Comparison of ENCODE assay signal across 13 mouse cellular contexts in the genomic region with DNA sequence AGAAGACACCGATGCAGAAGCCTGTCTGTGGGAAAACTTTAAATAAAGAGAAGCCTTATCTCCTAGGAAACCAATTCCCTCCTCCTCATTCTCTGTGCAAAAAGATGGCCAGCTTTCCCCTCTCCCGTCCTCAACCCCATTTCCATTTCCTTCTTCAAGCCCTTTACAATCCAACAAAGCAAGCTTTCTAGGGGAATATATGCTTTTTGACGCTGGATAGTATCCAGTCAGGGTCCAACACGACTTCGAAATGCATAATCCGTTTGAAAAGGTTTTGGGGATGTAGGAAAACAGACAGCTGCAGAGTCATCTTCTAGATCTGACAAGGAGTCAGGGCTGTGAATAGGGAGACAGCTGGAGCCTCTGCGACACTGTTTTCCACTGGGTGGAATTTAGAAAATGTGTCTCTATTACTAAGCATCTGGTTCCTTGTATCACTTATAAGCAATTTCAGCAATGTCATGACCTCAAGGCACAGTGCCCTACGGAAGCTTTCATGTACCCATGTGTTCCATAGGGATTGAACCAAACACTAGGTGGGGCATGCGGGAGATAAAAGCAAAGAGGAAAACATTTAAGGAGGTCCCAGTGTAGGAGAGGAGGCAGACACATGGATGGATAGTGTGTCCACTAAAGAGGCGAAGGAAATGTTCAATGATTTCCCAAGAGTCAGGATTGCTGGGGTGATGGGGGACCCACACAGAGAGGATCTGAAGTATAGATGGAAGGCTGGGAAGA.
A peak's percentile ranks its signal among the peaks of the same experiment; 100 is the strongest.
DNase-seq lines count a peak whose midpoint lies in the region; ATAC-seq and TF ChIP-seq lines count a peak whose summit lies in the region.
"Had no signal": no experiment of that assay in that cellular context is flagged by ENCODE, and none has a peak within 500 bp of the region (broad histone marks: within the 10 kb centered on the region; RNA-seq: fewer than 3 reads in every experiment).

No protein-coding gene starts in this region.

- H3K9me3 ChIP-seq in liver, embryonic 11.5 days (ENCODE audit: control insufficient read depth, low read length) = no peaks in the 10 kb centered on the region
- H3K9me3 ChIP-seq: stomach, embryonic 15.5 days had no signal

- H3K9ac ChIP-seq in liver, adult 2 months (ENCODE audit: low read depth, low read length) = no peak overlapping the region
- H3K9ac ChIP-seq in liver, embryonic 11.5 days (ENCODE audit: low read depth, low read length) = no peak overlapping the region
- H3K9ac ChIP-seq: stomach, embryonic 15.5 days had no signal

- H3K4me3 ChIP-seq in liver, adult 2 months (ENCODE audit: insufficient read depth, low read depth, low read length) = no peak overlapping the region
- H3K4me3 ChIP-seq in liver, embryonic 11.5 days (ENCODE audit: low read depth, low read length) = no peak overlapping the region
- no peak overlapping the region for H3K4me3 ChIP-seq in olfactory bulb, adult 2 months (ENCODE audit: insufficient read depth, low read depth, low read length)
- H3K4me3 ChIP-seq: stomach, embryonic 15.5 days had no signal

- no peak overlapping the region for H3K4me2 ChIP-seq in liver, embryonic 11.5 days
- H3K4me2 ChIP-seq: stomach, embryonic 15.5 days had no signal

- TF ChIP-seq CTCF in liver, adult 2 months (IDR thresholded peaks at IDR 0.05; ENCODE audit: low read depth, low read length) = no peak
- TF ChIP-seq CTCF in olfactory bulb, adult 2 months (IDR thresholded peaks at IDR 0.05; ENCODE audit: insufficient read depth, low read depth, low read length) = no peak

- 75% methylated on average over 10 of the region's 10 CpGs for WGBS in liver, adult 2 months
- WGBS in liver, embryonic 11.5 days = 76% methylated on average over 10 of the region's 10 CpGs
- 42% methylated on average over 10 of the region's 10 CpGs for WGBS in olfactory bulb, adult 2 months

- no peak overlapping the region for H3K27ac ChIP-seq in liver, adult 2 months (replicated peaks; ENCODE audit: insufficient read depth, low read depth, low read length)
- no peak overlapping the region for H3K27ac ChIP-seq in liver, embryonic 11.5 days (ENCODE audit: low read depth, low read length)
- H3K27ac ChIP-seq in olfactory bulb, adult 2 months (ENCODE audit: insufficient read depth, low read depth, low read length) = 0 out of 2 replicates have a peak overlapping the region, but pooled peaks have one; percentile 4
- H3K27ac ChIP-seq: stomach, embryonic 15.5 days had no signal

- DNase-seq in liver, adult 2 months (ENCODE audit: extremely low read depth, low read depth, low spot score) = peak; percentile 1
- no peak for DNase-seq in liver, embryonic 11.5 days (ENCODE audit: low spot score)
- DNase-seq in frontal cortex, postnatal 36 days (ENCODE audit: low spot score in 2 of 2) = peak; percentile 53 to 78
- DNase-seq in layer of hippocampus, postnatal 10 days (ENCODE audit: low spot score in 2 of 2) = peak; percentile 16 to 39
- no peak for DNase-seq in cerebellum, adult 8-10 months
- DNase-seq in adrenal gland, postnatal 10 days = no peak
- no peak for DNase-seq in adrenal gland, postnatal 36 days
- DNase-seq: cerebellum, adult 9-11 months; gastrocnemius, postnatal 14 days; lung, postnatal 4 days had no signal

- H3K79me2 ChIP-seq in liver, adult 2 months (ENCODE audit: control insufficient read depth, insufficient read depth, low read length) = no peaks in the 10 kb centered on the region

- no peaks in the 10 kb centered on the region for H3K36me3 ChIP-seq in liver, adult 2 months (ENCODE audit: control insufficient read depth, insufficient read depth, low read length)
- H3K36me3 ChIP-seq in liver, embryonic 11.5 days (ENCODE audit: control insufficient read depth, insufficient read depth, low read length) = no peaks in the 10 kb centered on the region
- H3K36me3 ChIP-seq: G1E; stomach, embryonic 15.5 days had no signal

- H3K4me1 ChIP-seq in liver, adult 2 months (ENCODE audit: control insufficient read depth, insufficient read depth, low read length) = no peaks in the 10 kb centered on the region
- no peaks in the 10 kb centered on the region for H3K4me1 ChIP-seq in liver, embryonic 11.5 days (replicated peaks; ENCODE audit: control insufficient read depth, insufficient read depth, low read length)
- H3K4me1 ChIP-seq in olfactory bulb, adult 2 months (ENCODE audit: control insufficient read depth, insufficient read depth, low read length) = peaks cover 7% of the 10 kb centered on the region
- H3K4me1 ChIP-seq: stomach, embryonic 15.5 days had no signal

- no peaks in the 10 kb centered on the region for H3K27me3 ChIP-seq in liver, adult 2 months (ENCODE audit: control insufficient read depth, insufficient read depth, low read length)
- H3K27me3 ChIP-seq in liver, embryonic 11.5 days (replicated peaks; ENCODE audit: control insufficient read depth, insufficient read depth, low read length) = no peaks in the 10 kb centered on the region
- H3K27me3 ChIP-seq: stomach, embryonic 15.5 days had no signal

- TF ChIP-seq POLR2A in liver, adult 2 months (IDR thresholded peaks at IDR 0.05; ENCODE audit: extremely low read depth, insufficient read depth, low read length) = no peak
- TF ChIP-seq POLR2A in olfactory bulb, adult 2 months (IDR thresholded peaks at IDR 0.05; ENCODE audit: insufficient read depth, low read depth, low read length) = no peak

- no peak for ATAC-seq in liver, embryonic 11.5 days (replicated peaks; ENCODE audit: low FRiP score)

Comparison
In these comparisons a context has a peak if more than half of its experiments do, and no peak if none do; other contexts are left out.
1. DNase-seq: peak in liver, adult 2 months (single experiment), frontal cortex, postnatal 36 days (2 of 2) and layer of hippocampus, postnatal 10 days (2 of 2); none in liver, embryonic 11.5 days (single experiment), cerebellum, adult 8-10 months (single experiment), adrenal gland, postnatal 10 days (single experiment) and adrenal gland, postnatal 36 days (0 of 2).